In genomic region chr4:124772125-124772524, GRCm38 (mm10) we compare ENCODE assay signal across 11 mouse cellular contexts. TPM values are rescaled to one million over a fixed set of nuclear protein-coding genes. Genes with fewer than 3 reads are reported as not detected.
DNase-seq lines count a peak whose midpoint lies in the region; ATAC-seq lines count a peak whose summit lies in the region.
"Had no signal": no experiment of that assay in that cellular context is flagged by ENCODE, and none has a peak within 500 bp of the region (broad histone marks: within the 10 kb centered on the region; RNA-seq: fewer than 3 reads in every experiment).

No protein-coding gene starts in this region.

- H3K4me2 ChIP-seq in hindbrain, embryonic 13.5 days, result no peak overlapping the region

- peak; percentile 9 to 24 for DNase-seq in heart, adult 18-20 months
- no peak for DNase-seq in heart, postnatal 14 days
- DNase-seq in c-Kit-positive CD71-negative TER-119-negative erythroid progenitor cells, embryonic 14.5 days (ENCODE audit: low read depth), result peak; percentile 45
- no peak for DNase-seq in limb, embryonic 10.5 days (ENCODE audit: low spot score)
- no peak for DNase-seq in adipocyte (ENCODE audit: low spot score)
- DNase-seq in ovary, postnatal 10 days (ENCODE audit: low spot score), result no peak
- DNase-seq: adrenal gland, adult 2 months; gastrocnemius, postnatal 36 days; right cerebral cortex, postnatal 4 days had no signal

- intact Hi-C loops in heart, postnatal 14 days (cut with DNase I), result no loop called here

- H3K9ac ChIP-seq in hindbrain, embryonic 13.5 days, result no peak overlapping the region

- H3K4me3 ChIP-seq in limb, embryonic 10.5 days, result no peak overlapping the region
- H3K4me3 ChIP-seq in macrophage (ENCODE audit: inconsistent target), result no peak overlapping the region
- no peak overlapping the region for H3K4me3 ChIP-seq in hindbrain, embryonic 13.5 days

- H3K27me3 ChIP-seq in limb, embryonic 10.5 days (ENCODE audit: low read depth, poor library complexity, severe bottlenecking), result no peaks in the 10 kb centered on the region
- no peaks in the 10 kb centered on the region for H3K27me3 ChIP-seq in hindbrain, embryonic 13.5 days

- peaks cover 89% of the 10 kb centered on the region for H3K79me2 ChIP-seq in macrophage (ENCODE audit: inconsistent target)

- ATAC-seq in hindbrain, embryonic 13.5 days (ENCODE audit: low FRiP score), result no peak

- H3K9me3 ChIP-seq in limb, embryonic 10.5 days (replicated peaks), result no peaks in the 10 kb centered on the region
- H3K9me3 ChIP-seq in hindbrain, embryonic 13.5 days, result no peaks in the 10 kb centered on the region

- WGBS in limb, embryonic 10.5 days, result 80% methylated on average over 4 of the region's 4 CpGs
- WGBS in macrophage (ENCODE audit: missing documents), result 21% methylated on average over 4 of the region's 4 CpGs
- 74% methylated on average over 4 of the region's 4 CpGs for whole genome bisulfite sequencing in hindbrain, embryonic 13.5 days

- no peaks in the 10 kb centered on the region for H3K4me1 ChIP-seq in limb, embryonic 10.5 days
- H3K4me1 ChIP-seq in hindbrain, embryonic 13.5 days (replicated peaks), result no peaks in the 10 kb centered on the region

- no peaks in the 10 kb centered on the region for H3K36me3 ChIP-seq in limb, embryonic 10.5 days
- H3K36me3 ChIP-seq in macrophage (ENCODE audit: inconsistent target), result peaks cover 14% of the 10 kb centered on the region; the same call in 1 of the 2 replicates
- no peaks in the 10 kb centered on the region; the same call in 1 of the 2 replicates for H3K36me3 ChIP-seq in hindbrain, embryonic 13.5 days

- 0 out of 2 replicates have a peak overlapping the region, but pooled peaks have one; percentile 30 for H3K27ac ChIP-seq in limb, embryonic 10.5 days
- peak overlapping the region; percentile 25 for H3K27ac ChIP-seq in macrophage
- no peak overlapping the region for H3K27ac ChIP-seq in hindbrain, embryonic 13.5 days

RNA-seq across cellular contexts. Expression of gene Mtf1, which starts 29.8 kb away (rescaled TPM):
- total RNA-seq in heart, adult 18-20 months (2021), result 10 to 100 TPM; 15.0 to 15.1 TPM
- total RNA-seq in heart, postnatal 14 days (2021), result 10 to 100 TPM; 12.8 to 15.7 TPM
- polyA plus RNA-seq in limb, embryonic 10.5 days (2016; fragmentation: Nextera tagmentation; extraction: Ambion mirVana), result 15.6 and 17.3 TPM in 2 replicates
- 10 to 100 TPM; 17.1 to 48.1 (median 33.1) TPM for total RNA-seq in macrophage (2018; cell fraction: chromatin; rRNA removed)
- 10 to 100 TPM; 14.3 to 21.6 (median 16.3) TPM for total RNA-seq in macrophage (2018; cell fraction: cytosol; rRNA removed)
- 10 to 100 TPM; 20.6 to 40.7 (median 28.7) TPM for total RNA-seq in macrophage (2018; cell fraction: nucleus; rRNA removed)
- 12.8 to 14.1 TPM (median 13.2 TPM) in 3 replicates for polyA plus RNA-seq in macrophage (2018)
- 13.5 and 14.8 TPM in 2 replicates for polyA plus RNA-seq in hindbrain, embryonic 13.5 days (2015; fragmentation: Nextera tagmentation; extraction: Ambion mirVana)

RNA-seq across cellular contexts. Expression of gene Inpp5b, which starts 30.5 kb away (rescaled TPM):
- total RNA-seq in heart, adult 18-20 months (2021), result 1 to 10 TPM; 5.6 to 7.0 TPM
- total RNA-seq in heart, postnatal 14 days (2021), result 10 to 100 TPM; 12.5 to 13.6 TPM
- polyA plus RNA-seq in limb, embryonic 10.5 days (2016; fragmentation: Nextera tagmentation; extraction: Ambion mirVana), result 22.7 and 22.8 TPM in 2 replicates
- 100 to 1,000 TPM in 8 of 26 experiments, 10 to 100 TPM in 18; 21.2 to 240 (median 86.4) TPM for total RNA-seq in macrophage (2018; cell fraction: chromatin; rRNA removed)
- total RNA-seq in macrophage (2018; cell fraction: cytosol; rRNA removed), result 10 to 100 TPM; 14.1 to 43.3 (median 24.3) TPM
- 100 to 1,000 TPM in 3 of 26 experiments, 10 to 100 TPM in 23; 23.7 to 144 (median 56.6) TPM for total RNA-seq in macrophage (2018; cell fraction: nucleus; rRNA removed)
- polyA plus RNA-seq in macrophage (2018), result 20.2 to 23.6 TPM (median 22.9 TPM) in 3 replicates
- polyA plus RNA-seq in hindbrain, embryonic 13.5 days (2015; fragmentation: Nextera tagmentation; extraction: Ambion mirVana), result 22.1 and 24.5 TPM in 2 replicates

RNA-seq across cellular contexts. Expression of gene Sf3a3, which starts 57.5 kb away (rescaled TPM):
- 10 to 100 TPM; 18.8 to 19.4 TPM for total RNA-seq in heart, adult 18-20 months (2021)
- total RNA-seq in heart, postnatal 14 days (2021), result 10 to 100 TPM; 19.2 to 21.5 TPM
- polyA plus RNA-seq in limb, embryonic 10.5 days (2016; fragmentation: Nextera tagmentation; extraction: Ambion mirVana), result 270 and 284 TPM in 2 replicates
- total RNA-seq in macrophage (2018; cell fraction: chromatin; rRNA removed), result 10 to 100 TPM; 29.3 to 87.9 (median 60.7) TPM
- 10 to 100 TPM; 30.9 to 47.9 (median 40.8) TPM for total RNA-seq in macrophage (2018; cell fraction: cytosol; rRNA removed)
- total RNA-seq in macrophage (2018; cell fraction: nucleus; rRNA removed), result 10 to 100 TPM; 20.8 to 65.4 (median 32.2) TPM
- 38.3 to 63.8 TPM (median 62.7 TPM) in 3 replicates for polyA plus RNA-seq in macrophage (2018)
- 112 and 119 TPM in 2 replicates for polyA plus RNA-seq in hindbrain, embryonic 13.5 days (2015; fragmentation: Nextera tagmentation; extraction: Ambion mirVana)

Comparison
In these comparisons a context has a peak if more than half of its experiments do, and no peak if none do; other contexts are left out.
1. DNase-seq: peak in heart, adult 18-20 months (2 of 2) and c-Kit-positive CD71-negative TER-119-negative erythroid progenitor cells, embryonic 14.5 days (single experiment); none in heart, postnatal 14 days (0 of 2), limb, embryonic 10.5 days (single experiment), adipocyte (single experiment) and ovary, postnatal 10 days (single experiment).